Mouse (Mus musculus): ENCODE data around the gene Phldb1.
"Not testable (repeated sequence)": the region's sequence is repeated elsewhere in the genome, so short reads cannot be mapped to it uniquely, and the experiment has no call there.

The Phldb1 gene

DNA sequence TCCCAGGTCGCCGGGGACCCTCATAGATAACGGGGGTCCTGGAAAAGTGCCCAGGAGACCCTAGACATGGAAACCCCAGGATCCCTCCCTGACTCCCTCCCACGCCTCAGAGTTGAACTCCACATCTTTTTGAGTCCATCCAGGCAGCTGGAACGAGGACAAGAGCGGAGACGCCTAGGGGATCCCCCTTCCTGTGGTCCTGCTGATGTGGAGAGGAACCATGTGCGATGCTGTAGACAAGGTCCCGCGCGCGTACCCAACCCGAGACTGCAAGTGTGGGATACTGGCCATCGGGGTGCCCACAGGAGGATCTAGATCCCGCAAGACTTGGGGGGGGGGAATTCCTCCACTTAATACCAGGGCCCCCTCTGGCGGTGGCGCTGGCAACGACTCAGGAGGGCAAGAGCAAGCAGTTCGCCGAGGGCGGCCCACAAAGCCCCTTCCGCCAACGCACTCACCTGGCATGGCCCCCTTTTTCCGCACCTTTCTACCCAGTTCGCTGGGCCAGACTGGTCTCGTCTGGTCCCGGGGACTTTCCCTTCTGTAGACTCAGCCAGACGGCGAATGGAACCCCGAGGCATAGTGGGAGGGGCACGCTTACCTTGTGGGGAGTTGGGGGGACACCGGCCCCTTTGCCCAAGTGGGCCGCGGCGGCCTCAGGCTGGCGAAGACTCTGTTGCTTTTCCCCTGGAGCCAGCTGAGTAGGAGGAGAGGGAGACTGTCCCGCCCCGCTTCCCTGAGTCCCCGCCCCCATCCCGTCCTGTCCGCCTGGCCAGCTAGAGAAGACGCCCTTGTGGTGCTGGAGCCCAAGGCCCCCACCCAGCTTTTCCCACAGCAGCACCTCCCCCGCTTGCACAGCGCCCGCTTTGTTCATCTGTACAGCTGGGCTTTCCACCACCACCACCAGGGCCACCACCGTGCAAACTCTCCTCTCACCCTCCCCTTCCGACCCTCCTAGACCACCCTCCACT lies at the start of gene Phldb1:
TSS of gene Phldb1 (minus strand) at position 675 of the 971 bp plus-strand sequence.
- peak; percentile 70 for DNase-seq (ENCODE audit: low spot score)

DNA sequence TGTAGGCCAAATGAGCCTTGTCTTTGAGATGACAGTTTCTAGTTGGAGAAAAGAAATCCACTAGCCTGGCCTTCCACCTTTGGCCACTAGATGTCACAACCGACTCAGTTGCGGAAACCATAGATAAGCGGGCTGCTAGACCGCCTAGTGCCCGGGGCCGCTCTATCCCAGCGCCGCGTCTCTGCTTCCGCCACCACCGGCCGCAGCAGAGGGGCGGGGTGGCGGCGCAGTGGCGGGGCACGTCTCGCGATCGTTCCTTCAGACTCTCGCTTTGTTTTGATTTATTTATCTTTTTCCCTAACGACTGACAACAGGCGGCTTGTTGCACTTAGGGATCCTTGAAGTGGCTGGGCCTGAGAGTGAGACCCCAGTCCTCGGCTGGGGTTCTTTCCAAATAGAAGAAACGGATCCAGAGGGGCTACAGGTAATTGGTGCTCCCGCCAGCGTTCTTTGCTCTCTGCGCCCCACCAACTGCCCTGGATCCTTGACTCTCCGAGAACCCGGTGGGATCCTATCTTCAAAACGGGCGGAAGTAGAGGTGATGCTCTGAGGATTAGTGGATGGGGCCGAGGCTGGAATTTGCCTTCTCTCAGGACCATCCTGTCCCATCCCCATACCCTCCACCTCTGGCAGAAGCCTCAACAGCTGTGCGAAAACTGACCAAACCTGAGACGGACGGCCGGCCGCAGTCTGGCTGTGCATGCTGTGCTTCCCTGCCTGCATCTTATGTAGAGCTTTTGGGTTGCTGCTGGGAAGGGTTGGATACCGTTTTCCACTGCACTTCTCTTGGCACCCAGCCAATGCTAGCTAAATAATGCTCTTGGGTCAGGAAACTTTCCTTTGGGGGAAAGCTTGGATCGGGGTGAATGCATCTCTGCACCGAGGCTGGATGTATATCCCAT lies 38.0 kb upstream of the Phldb1 start:
- peak; percentile 94 for DNase-seq (ENCODE audit: low spot score)

DNA sequence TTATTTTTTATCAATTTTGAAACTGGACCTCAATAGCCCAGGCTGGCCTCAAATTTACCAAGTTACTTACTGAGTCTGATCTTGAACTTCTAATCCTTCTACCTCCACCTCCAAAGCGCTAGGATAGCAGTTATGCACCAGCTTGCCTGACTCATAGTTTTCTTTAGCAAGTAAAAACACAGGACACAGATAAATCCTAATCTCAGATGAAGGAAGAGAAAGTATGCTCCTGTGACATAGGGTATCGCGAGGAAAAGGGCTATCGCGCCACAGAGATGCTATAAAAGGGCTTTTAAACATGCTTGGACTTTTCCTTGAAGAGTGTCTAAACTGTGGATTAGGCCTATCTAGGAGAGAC lies 37.4 kb upstream of the Phldb1 start:
- DNase-seq (ENCODE audit: low spot score): no peak

DNA sequence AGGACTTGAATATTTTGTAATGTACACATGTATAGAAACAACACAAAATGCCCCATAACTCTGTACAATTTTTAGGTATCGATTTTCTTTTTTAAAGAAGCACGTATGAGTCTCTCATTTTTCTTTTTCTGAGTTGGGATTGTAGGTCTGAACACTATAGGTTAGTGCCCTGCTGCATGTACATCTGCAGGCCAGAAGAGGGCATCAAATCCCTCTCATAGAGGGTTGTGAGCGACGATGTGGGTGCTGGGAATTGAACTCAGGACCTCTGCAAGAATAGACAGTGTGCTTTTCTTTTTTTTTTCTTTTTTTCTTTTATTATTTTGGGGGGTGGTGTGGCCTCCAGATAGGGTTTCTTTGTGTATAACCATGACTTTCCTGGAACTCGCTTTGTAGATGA lies 36.4 kb upstream of the Phldb1 start:
- no peak for DNase-seq (ENCODE audit: low spot score)

DNA sequence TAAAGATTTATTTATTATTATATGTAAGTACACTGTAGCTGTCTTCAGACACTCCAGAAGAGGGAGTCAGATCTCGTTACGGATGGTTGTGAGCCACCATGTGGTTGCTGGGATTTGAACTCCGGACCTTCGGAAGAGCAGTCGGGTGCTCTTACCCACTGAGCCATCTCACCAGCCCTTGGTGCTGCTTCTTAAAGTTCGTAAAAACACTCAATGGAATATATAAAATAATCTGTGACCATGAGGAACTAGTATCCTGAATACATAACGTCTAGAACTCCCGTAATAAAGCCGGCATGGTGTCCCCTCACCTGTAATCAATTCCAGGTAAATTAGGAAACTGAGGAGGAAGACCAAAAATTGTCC lies 33.0 kb upstream of the Phldb1 start:
- not testable (repeated sequence) for DNase-seq (ENCODE audit: low spot score)

DNA sequence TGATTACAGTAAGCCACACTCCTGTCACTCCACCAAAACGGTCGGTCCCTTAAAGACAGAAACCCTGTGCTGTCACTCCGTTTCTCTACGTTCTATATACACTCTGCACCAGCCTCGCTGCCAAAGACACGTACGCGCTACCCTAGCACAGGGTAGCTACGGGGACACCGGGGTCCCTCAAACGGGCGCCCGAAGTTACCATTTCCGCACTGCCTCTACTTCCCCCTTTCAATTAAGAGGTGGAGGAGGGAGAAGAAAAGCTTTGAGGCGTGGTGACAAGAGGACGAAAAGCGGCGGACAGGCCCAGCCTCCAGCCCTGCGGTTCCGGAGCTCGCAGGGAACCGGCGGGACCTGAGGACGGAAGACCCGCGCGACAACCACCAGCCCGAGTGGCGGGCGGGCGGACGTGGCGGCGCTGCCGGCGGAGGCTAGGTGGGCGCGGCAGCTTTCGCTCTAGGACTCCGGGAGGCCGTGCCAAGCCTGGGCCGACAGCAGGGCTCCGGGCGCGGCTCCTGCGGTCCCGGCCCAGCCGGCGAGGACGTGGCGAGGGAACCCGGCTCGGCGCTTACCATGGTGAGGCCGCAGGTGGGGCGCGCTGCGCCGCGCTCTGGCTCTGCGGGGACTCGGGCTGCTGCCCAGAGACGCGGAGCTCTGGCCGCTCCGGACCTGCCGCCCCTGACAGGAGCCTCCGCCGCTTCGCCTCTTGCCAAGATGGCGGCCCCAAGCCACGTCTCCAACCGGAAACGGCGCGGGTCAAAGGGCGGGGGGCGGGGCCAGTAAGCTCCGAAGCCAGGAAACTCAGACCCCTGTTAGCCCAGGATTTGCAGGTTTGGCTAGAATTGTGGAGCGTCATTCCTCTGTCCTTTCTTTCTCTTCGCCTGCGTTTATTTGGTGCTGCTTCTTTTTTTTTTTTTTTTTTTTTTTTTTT lies 32.4 kb upstream of the Phldb1 start, which contains the start of the genes Arcn1 and Ift46:
TSS of gene Arcn1 (minus strand) at position 745 of the 928 bp plus-strand sequence.
TSS of gene Ift46 (plus strand) at position 808 of the 928 bp plus-strand sequence.
- DNase-seq (ENCODE audit: low spot score): peak; percentile 89

DNA sequence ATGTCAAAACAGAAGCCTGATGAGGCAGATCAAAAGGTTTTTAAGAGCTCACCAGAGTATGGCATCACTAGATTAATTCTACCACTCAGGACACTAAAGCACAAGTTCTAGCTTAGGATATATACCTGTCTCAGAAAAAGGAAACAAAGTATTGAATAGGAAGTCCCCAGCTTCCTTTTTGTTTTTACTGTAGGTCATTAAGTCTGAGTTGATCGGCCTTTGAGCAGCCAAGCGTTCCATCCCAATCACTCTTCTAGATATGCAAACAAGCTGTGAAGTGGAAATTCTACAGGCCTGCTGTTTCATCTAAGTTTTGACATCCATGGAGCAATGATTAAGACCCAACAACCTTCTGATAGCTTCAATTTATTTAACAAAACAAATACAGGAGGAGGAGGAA lies 25.9 kb upstream of the Phldb1 start:
- DNase-seq (ENCODE audit: low spot score): no peak

DNA sequence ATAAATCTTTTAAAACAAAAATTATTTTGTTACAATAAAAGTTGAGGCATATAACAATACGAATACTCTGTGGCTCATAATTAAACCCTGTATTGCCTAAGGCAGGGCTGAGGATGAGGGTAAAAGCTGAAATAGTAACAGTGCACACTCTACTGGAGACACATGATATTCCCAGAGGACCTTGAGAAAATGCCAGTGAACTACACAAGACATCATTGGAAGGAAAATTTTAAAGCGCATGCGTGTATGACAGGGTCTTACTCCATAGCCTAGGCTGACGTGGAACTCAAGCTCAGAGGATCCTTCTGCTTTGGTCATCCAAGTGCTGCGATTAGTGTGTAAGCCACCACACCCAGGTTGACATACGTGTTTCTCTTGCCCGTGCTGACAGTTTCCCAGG lies 13.5 kb upstream of the Phldb1 start:
- DNase-seq (ENCODE audit: low spot score): no peak

DNA sequence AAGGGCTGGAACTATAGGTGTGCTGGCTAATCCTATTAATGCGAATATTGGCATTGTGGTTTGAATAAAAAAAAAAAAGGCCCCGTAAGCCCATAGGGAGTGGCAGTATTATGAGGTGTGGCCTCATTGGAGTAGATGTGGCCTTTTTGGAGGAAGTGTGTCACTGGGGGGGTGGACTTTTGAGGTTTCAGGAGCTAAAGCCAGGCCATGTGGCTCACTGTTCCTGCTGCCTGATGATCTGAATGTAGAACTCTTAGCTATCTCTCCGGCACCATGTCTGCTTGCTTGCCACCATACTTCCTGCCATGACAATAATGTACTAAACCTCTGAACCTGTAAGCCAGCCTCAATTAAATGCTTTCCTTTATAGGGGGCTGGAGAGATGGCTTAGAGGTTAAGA lies 12.3 kb upstream of the Phldb1 start:
- no peak for DNase-seq (ENCODE audit: low spot score)

DNA sequence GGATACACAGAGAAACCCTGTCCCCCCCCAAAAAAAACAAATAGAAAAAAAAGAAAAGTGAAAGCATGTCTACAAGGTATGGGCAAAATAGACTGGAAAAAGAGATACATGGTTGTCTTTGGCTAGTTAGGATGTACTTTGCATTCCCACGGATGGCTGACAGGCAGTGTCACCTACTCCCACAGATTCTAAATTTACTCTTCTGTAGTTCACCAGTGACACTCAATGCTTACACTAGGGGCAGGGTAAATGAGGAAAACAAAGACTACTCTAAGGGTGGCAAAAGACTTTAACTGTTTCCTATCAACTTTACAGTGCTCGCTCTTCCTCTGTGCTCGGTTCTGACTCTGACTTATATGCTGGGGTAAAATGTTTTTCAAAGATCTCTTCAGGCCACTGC lies 11.7 kb upstream of the Phldb1 start:
- DNase-seq (ENCODE audit: low spot score): no peak

DNA sequence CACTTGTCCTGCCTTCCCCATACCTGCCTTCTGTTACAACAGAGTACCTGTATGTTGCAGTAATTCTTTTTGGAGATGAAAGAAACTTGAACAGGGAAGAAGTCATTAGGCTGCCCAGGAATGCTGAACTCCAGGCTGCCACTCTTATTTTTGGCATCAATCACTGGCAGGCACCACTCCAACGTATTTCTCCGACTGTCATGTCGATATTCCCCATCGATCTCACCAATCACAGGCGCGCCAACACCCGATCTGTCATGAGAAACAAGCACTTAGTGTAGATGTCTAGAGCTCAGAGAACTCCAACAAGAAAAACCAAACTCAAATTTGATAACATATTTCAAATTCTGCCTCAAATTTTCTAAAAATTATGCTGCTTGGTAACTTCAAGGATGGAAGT lies 10.4 kb upstream of the Phldb1 start:
- DNase-seq (ENCODE audit: low spot score): no peak

DNA sequence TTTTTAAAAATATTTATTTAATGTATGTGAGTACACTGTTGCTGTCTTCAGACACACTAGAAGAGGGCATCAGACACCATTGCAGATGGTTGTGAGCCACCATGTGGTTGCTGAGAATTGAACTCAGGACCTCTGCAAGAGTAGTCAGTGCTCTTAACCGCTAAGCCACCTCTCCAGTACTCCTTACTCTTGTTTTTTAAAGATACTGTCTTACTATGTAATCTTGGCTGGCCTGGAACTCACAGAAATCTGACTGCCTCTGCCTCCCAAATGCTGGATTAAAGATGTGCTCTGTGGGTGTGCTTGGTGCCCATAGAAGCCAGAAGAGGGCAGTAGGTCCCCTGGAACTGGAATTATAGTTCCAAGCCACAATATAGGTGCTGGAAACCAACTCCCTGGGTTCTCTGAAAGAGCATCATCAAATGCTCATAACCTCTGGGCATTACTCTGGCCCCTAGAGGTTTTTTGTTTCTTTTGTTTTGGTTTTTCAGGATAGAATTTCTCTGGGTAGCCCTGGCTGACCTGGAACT lies 5.7 kb upstream of the Phldb1 start:
- no peak for DNase-seq (ENCODE audit: low spot score)

DNA sequence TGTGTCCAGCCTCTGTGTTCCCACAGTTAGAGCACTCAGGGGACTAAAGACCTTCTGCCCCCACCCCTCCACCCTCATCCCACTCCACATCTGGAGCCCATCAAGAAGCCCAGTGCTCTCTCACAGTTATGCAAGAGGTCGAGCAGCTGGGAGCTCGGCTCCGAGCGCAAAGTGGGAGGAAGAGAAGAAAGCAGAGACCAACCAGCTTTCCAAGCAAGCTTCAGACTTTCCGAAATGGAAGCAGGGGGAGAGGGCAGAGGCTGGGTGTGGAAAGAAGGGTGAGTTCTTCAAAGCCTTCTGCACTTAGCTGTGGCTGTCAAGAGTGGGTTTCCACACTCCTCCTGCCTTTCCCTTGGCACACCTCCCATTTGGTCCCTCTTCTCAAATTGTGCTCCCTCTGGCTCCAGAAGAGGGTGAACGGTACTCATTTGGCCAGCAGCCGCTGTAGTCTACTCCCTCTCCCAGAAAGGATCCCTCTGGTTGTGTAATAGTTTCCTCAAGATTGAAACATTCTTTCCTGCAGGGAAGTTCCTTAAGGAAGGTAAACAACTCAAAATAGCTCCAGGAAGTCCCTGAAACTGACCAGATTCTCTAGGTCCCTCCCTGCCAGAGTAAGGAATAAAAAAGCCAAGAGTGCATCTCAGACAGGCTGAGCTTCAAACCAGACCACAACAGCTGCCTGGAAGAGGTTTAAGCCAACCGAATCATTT lies 2.4 kb upstream of the Phldb1 start:
- DNase-seq (ENCODE audit: low spot score): peak; percentile 61

DNA sequence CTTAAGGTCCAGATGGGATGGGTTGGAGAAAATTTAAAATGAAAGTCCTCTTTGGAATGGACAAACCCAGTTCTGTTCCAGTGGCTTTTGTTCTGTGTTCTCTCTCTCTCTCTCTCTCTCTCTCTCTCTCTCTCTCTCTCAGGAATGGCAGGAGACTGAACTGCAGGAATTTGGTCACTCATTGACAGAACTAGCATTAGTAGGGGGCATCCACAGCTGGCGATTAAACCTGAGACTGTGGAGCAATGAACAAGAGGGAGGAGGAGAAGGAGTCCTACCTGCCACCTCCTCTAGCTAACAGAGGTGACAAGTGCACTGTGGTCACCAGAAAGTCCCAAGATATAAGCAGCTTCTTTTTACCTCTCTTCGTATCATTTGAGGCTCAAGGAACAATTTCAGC lies 1.3 kb upstream of the Phldb1 start:
- no peak for DNase-seq (ENCODE audit: low spot score)

DNA sequence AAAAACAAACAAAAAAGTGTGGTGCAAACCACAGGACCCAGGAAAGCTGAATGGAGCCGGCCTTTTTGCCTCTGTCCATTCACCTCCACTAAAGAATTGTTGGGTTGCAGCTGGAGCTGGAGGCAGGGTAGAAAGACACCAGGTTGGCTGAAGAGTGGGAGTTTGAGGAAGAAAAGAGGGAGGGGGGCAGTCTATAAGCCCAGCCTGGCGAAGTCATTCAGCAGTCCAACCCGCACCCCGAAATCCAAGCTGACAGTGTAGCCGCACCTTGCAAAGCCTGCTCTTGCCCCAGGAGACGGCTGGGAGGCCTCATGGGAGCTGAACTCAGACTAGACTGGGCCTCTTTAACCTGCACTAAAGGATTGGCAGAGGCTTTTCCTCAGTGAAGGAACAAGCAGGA lies 888 bp upstream of the Phldb1 start:
- DNase-seq (ENCODE audit: low spot score): no peak

DNA sequence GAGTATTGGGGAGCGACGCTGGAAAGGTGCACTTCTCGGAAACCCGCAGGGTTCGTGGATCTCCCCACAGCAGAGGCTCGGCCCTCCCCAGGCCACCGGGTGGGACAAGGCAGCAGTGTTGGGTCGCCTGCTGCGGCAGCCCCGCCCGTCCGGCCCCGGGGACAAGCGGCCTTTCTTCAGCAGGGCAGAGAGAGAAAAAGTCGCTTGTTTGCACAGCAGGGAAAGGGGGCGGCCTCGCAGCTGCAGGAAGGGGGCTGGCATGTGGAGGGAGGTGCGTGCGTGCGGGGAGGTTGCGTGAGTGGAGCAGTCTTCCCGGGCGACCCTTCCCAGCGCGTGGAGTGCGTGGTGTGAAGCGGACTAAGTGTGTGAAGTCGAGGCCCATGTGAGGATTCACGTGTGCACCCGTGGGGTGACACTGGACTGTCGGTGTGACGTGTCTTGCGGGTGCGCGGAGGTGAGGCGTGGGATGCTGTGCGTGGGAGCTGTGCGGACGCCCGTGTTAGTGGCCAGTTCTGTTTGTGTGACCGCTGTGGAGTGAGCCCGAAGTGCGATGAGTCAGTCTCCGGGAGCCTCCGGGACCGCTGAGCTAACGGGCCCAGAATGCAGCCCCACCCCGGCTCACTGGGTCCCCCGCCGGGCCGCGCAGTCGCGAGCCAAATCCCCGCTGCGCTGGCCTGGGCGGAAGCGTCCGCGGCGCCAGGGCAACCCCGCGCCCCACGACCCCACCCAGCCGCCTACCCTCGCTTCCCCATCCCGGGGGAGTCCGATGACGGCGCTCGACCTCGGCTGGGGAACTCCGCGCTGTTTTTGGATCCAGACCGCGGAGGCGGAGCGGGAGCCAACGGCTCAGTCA lies 1.1 kb downstream of the Phldb1 start:
- DNase-seq (ENCODE audit: low spot score): peak; percentile 45

DNA sequence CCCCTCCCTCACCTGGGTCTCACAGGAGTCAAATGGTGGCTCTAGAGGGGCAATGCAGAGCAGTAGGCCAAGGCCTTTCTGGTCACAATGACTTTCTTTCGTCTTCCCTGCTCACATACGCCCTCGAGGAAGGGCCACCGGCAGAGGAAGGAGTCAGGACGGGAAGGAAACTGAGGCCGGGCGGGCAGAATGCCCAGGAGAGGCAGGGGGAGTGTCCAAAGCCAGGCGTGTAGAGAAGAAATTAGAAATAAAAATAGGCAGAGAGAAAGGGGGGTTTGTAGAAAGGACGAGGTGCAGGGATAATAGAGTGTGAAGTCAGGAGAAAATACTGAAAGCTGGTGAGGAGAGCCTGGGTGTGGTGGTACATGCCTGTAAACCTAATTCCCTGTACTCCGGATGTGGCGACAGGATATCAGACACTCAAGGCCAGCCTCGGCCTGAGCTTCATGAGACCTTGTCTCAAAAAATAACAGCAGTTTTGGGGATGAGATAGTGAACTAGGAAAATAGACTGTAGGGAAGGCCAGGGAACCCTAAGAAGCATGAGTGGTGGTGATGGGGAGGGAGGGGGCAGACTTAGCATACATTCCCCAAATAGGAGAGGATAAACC lies 2.0 kb downstream of the Phldb1 start:
- no peak for DNase-seq (ENCODE audit: low spot score)

DNA sequence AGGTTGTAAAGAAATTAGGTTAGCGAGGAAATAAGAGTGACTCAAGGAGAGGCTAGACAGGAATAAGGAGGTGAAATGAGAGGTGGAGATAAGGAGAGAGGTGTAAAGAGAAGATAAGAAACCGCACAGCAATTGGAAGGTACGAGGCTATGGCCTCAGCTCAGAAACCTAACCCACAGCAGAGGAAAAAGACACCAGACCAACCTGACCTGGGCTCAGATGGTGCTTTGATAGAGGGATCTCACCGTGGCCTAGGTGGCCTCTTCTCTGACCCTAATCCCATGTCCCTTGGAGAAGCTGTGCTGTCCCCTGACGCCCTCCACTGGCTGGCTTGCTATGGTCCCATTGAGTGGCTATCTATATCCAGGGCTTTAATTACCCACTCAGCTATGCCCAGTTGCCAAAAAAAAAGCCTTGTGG lies 2.9 kb downstream of the Phldb1 start:
- no peak for DNase-seq (ENCODE audit: low spot score)

DNA sequence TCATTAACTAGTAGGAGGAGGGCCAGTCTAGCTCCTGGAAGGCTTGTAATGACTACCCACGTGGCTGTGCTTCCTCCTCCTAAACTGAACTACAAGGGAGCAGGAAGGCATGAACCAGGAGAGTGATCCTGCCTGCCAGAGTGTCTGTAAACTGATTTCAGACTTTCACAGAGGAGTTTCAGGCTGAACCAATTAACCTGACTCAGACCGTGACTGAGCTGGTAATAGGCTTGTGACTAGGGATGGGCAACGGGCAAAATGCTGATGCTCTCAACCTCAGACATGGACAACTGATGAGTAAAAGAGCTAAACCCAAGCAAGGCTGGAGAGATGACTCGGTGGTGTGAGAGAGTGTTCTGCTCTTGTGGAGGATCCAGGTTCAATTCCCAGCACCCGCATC lies 7.6 kb downstream of the Phldb1 start:
- DNase-seq (ENCODE audit: low spot score): no peak
